ENCODE assay signal across 1 mouse cellular context in genomic region chr2:155569223-155569807, GRCm38 (mm10).
TF ChIP-seq lines count a peak whose summit lies in the region.

No protein-coding gene starts in this region.

TF ChIP-seq in ES-E14, 5 proteins besides CTCF, POLR2A, EP300 and RAD21 (continued from another document):
- TF ChIP-seq HCFC1 (IDR thresholded peaks at IDR 0.05; ENCODE audit: borderline replicate concordance, insufficient read depth, low read length) (no peak), ZNF384 (IDR thresholded peaks at IDR 0.05; ENCODE audit: low read depth, low read length) (no peak)
TF ChIP-seq in ES-E14: peak in this region for 1.
